Mouse (Mus musculus): ENCODE measurements around the gene Ier5l. TPM values are rescaled to one million over a fixed set of nuclear protein-coding genes. Genes with fewer than 3 reads are reported as not detected.
A peak's percentile ranks its signal among the peaks of the same experiment; 100 is the strongest.

The Ier5l gene
- polyA plus RNA-seq, 1 experiment from 2014 or later, result 2.9 TPM

GRCm38 (mm10) chr2:30478526-30478925 is 4.5 kb upstream of the Ier5l start:
- H3K36me3 ChIP-seq, result no peaks in the 10 kb centered on the region
- 0 out of 2 replicates have a peak, but pooled peaks cover 8% of the 10 kb centered on the region for H3K27me3 ChIP-seq
- no peak overlapping the region for H3K9ac ChIP-seq
- WGBS, result 72% methylated on average over 1 of the region's 1 CpGs
- no peak for ATAC-seq (ENCODE audit: low FRiP score)
- H3K9me3 ChIP-seq, result no peaks in the 10 kb centered on the region
- H3K4me3 ChIP-seq, result no peak overlapping the region
- no peak overlapping the region for H3K4me2 ChIP-seq
- H3K27ac ChIP-seq, result no peak overlapping the region
- peaks cover 5% of the 10 kb centered on the region for H3K4me1 ChIP-seq (replicated peaks)

- Histone ChIP-seq H3K4me2 (no peak overlapping the region), H3K27me3 (0 out of 2 replicates have a peak, but pooled peaks cover 8% of the 10 kb centered on the region), H3K36me3 (no peaks in the 10 kb centered on the region), H3K4me3 (no peak overlapping the region), H3K27ac (no peak overlapping the region), H3K9ac (no peak overlapping the region), H3K4me1 (replicated peaks) (peaks cover 15% of the 10 kb centered on the region), H3K9me3 (no peaks in the 10 kb centered on the region)
- ATAC-seq (ENCODE audit: low FRiP score), result no peak
- WGBS, result 80% methylated on average over 2 of the region's 2 CpGs
Observed at GRCm38 (mm10) chr2:30476241-30476640, 2.2 kb upstream of the Ier5l start.

- 0 out of 2 replicates have a peak, but pooled peaks cover 8% of the 10 kb centered on the region for H3K27me3 ChIP-seq
- no peaks in the 10 kb centered on the region for H3K36me3 ChIP-seq
- peaks cover 23% of the 10 kb centered on the region for H3K4me1 ChIP-seq (replicated peaks)
- no peak overlapping the region for H3K4me3 ChIP-seq
- H3K4me2 ChIP-seq, result no peak overlapping the region
- H3K9me3 ChIP-seq, result no peaks in the 10 kb centered on the region
- 82% methylated on average over 7 of the region's 7 CpGs for WGBS
- no peak for ATAC-seq (ENCODE audit: low FRiP score)
- no peak overlapping the region for H3K9ac ChIP-seq
- H3K27ac ChIP-seq, result no peak overlapping the region
Observed at GRCm38 (mm10) chr2:30475457-30475856, 1.4 kb upstream of the Ier5l start.

GRCm38 (mm10) chr2:30474776-30475175 is 757 bp upstream of the Ier5l start:
- Histone ChIP-seq H3K9ac (peak overlapping the region; percentile 51; the same call in 1 of the 2 replicates), H3K4me1 (replicated peaks) (peaks cover 29% of the 10 kb centered on the region), H3K27ac (no peak overlapping the region), H3K4me2 (peak overlapping the region; percentile 97), H3K36me3 (no peaks in the 10 kb centered on the region), H3K9me3 (no peaks in the 10 kb centered on the region), H3K27me3 (0 out of 2 replicates have a peak, but pooled peaks cover 8% of the 10 kb centered on the region), H3K4me3 (peak overlapping the region; percentile 97)
- ATAC-seq (ENCODE audit: low FRiP score), result no peak
- WGBS, result 23% methylated on average over 4 of the region's 4 CpGs

- WGBS, result under 1% methylated on average over 64 of the region's 80 CpGs
Observed at GRCm38 (mm10) chr2:30473431-30474031, 488 bp downstream of the Ier5l start.

GRCm38 (mm10) chr2:30472731-30473351 is 1.2 kb downstream of the Ier5l start:
- Histone ChIP-seq H3K27me3 (0 out of 2 replicates have a peak, but pooled peaks cover 8% of the 10 kb centered on the region), H3K9me3 (no peaks in the 10 kb centered on the region), H3K4me2 (peak overlapping the region; percentile 97), H3K36me3 (no peaks in the 10 kb centered on the region), H3K4me1 (replicated peaks) (peaks cover 44% of the 10 kb centered on the region), H3K4me3 (peak overlapping the region; percentile 97), H3K27ac (peak overlapping the region; percentile 94), H3K9ac (peak overlapping the region; percentile 99)
- WGBS, result under 1% methylated on average over 57 of the region's 60 CpGs
- ATAC-seq (ENCODE audit: low FRiP score), result no peak

More at GRCm38 (mm10) chr2:30473431-30474031, 488 bp downstream of the Ier5l start:
- peak; percentile 55 for ATAC-seq (ENCODE audit: low FRiP score)
- H3K27me3 ChIP-seq, result 0 out of 2 replicates have a peak, but pooled peaks cover 8% of the 10 kb centered on the region
- H3K9me3 ChIP-seq, result no peaks in the 10 kb centered on the region
- H3K4me1 ChIP-seq (replicated peaks), result peaks cover 37% of the 10 kb centered on the region
- H3K4me3 ChIP-seq, result peak overlapping the region; percentile 97
- no peaks in the 10 kb centered on the region for H3K36me3 ChIP-seq
- peak overlapping the region; percentile 94 for H3K27ac ChIP-seq
- peak overlapping the region; percentile 97 for H3K4me2 ChIP-seq
- H3K9ac ChIP-seq, result peak overlapping the region; percentile 99

GRCm38 (mm10) chr2:30471795-30472720 is 2.0 kb downstream of the Ier5l start:
- no peaks in the 10 kb centered on the region for H3K9me3 ChIP-seq
- ATAC-seq (ENCODE audit: low FRiP score), result no peak
- peak overlapping the region; percentile 97 for H3K4me3 ChIP-seq
- peaks cover 10% of the 10 kb centered on the region; the same call in 1 of the 2 replicates for H3K27me3 ChIP-seq
- H3K27ac ChIP-seq, result peak overlapping the region; percentile 94
- peaks cover 52% of the 10 kb centered on the region for H3K4me1 ChIP-seq (replicated peaks)
- peak overlapping the region; percentile 97 for H3K4me2 ChIP-seq
- H3K9ac ChIP-seq, result peak overlapping the region; percentile 99
- H3K36me3 ChIP-seq, result no peaks in the 10 kb centered on the region
- WGBS, result under 1% methylated on average over 47 of the region's 51 CpGs

GRCm38 (mm10) chr2:30471051-30471450 is 3.0 kb downstream of the Ier5l start:
- H3K9ac ChIP-seq, result peak overlapping the region; percentile 99
- H3K27me3 ChIP-seq, result peaks cover 10% of the 10 kb centered on the region; the same call in 1 of the 2 replicates
- no peaks in the 10 kb centered on the region for H3K9me3 ChIP-seq
- H3K36me3 ChIP-seq, result no peaks in the 10 kb centered on the region
- 6% methylated on average over 8 of the region's 8 CpGs for WGBS
- no peak for ATAC-seq (ENCODE audit: low FRiP score)
- peak overlapping the region; percentile 97 for H3K4me2 ChIP-seq
- H3K27ac ChIP-seq, result peak overlapping the region; percentile 94
- peak overlapping the region; percentile 97 for H3K4me3 ChIP-seq
- peaks cover 57% of the 10 kb centered on the region for H3K4me1 ChIP-seq (replicated peaks)

GRCm38 (mm10) chr2:30470143-30470946 is 3.7 kb downstream of the Ier5l start:
- WGBS, result under 1% methylated on average over 46 of the region's 46 CpGs
- Histone ChIP-seq H3K4me3 (peak overlapping the region; percentile 97), H3K36me3 (no peaks in the 10 kb centered on the region), H3K9me3 (no peaks in the 10 kb centered on the region), H3K4me1 (replicated peaks) (peaks cover 57% of the 10 kb centered on the region), H3K27ac (peak overlapping the region; percentile 88), H3K9ac (peak overlapping the region; percentile 78), H3K27me3 (peaks cover 7% of the 10 kb centered on the region; the same call in 1 of the 2 replicates), H3K4me2 (peak overlapping the region; percentile 97)
- peak; percentile 3; the same call in 1 of the 2 replicates for ATAC-seq (ENCODE audit: low FRiP score)

- Histone ChIP-seq H3K36me3 (no peaks in the 10 kb centered on the region), H3K4me1 (replicated peaks) (peaks cover 57% of the 10 kb centered on the region)
Observed at GRCm38 (mm10) chr2:30469796-30470142, 4.2 kb downstream of the Ier5l start.

GRCm38 (mm10) chr2:30469009-30469408 is 5.0 kb downstream of the Ier5l start:
- Histone ChIP-seq H3K27me3 (peaks cover 2% of the 10 kb centered on the region; the same call in 1 of the 2 replicates), H3K9me3 (no peaks in the 10 kb centered on the region), H3K4me2 (peak overlapping the region; percentile 97), H3K4me3 (peak overlapping the region; percentile 97), H3K4me1 (replicated peaks) (peaks cover 59% of the 10 kb centered on the region), H3K9ac (peak overlapping the region; percentile 78), H3K27ac (0 out of 2 replicates have a peak overlapping the region, but pooled peaks have one; percentile 23), H3K36me3 (no peaks in the 10 kb centered on the region)
- WGBS, result 56% methylated on average over 6 of the region's 6 CpGs
- ATAC-seq (ENCODE audit: low FRiP score), result no peak

More at GRCm38 (mm10) chr2:30469796-30470142, 4.2 kb downstream of the Ier5l start:
- peak; percentile 37 for ATAC-seq (ENCODE audit: low FRiP score)
- Histone ChIP-seq H3K9me3 (no peaks in the 10 kb centered on the region), H3K4me3 (peak overlapping the region; percentile 97), H3K4me2 (peak overlapping the region; percentile 97), H3K27me3 (peaks cover 2% of the 10 kb centered on the region; the same call in 1 of the 2 replicates), H3K27ac (peak overlapping the region; percentile 88), H3K9ac (peak overlapping the region; percentile 78)
- under 1% methylated on average over 19 of the region's 19 CpGs for WGBS
